Comparison of ENCODE assay signal across 8 mouse cellular contexts in the genomic region with DNA sequence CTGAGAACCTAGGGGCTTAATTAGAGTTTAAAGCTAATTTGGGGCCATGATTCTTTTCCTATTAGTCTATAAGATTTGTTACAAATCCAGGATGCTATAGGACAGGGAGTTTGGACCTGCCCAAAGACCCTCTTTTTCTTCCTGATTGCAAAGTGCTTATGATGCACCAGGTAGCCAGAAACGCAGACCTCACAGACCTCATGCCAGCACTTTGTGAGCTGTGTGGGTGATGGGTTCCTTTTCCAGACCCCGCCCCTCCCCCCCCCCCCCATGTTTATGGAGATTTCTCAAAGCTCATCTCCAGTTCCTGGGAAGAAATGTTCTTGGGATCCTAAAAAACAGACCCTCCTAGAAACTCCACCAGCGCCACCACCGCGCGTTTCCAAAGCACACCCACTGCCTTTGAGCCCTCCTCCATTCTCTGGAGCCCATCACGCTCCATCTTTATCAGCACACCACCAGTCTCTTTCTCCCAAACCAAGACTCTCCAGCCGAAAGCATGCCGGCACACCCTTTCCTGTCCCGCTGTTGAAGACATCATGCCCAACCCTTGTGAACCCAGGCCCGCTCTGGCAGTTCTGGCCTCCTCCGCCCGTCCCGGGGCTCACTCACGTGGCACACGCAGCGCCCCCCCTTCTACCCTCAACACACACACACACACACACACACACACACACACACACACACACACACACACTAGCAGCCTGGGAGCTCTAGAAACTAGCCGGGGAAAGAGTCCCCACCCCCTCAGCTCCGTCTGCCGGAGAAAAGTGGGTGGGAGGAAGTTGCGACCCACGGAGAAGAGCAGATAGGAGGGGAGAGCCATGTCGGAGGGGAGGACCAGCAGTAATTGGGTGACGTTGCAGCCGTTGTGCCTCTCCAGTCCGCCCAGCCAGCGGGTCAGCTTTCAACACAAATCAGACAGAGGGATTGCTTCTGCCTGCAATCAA. TPM values are rescaled to one million over a fixed set of nuclear protein-coding genes. Genes with fewer than 3 reads are reported as not detected.
DNase-seq lines count a peak whose midpoint lies in the region; ATAC-seq and TF ChIP-seq lines count a peak whose summit lies in the region.

No protein-coding gene starts in this region.

- H3K4me1 ChIP-seq in lung, embryonic 14.5 days (ENCODE audit: insufficient read depth), result no peaks in the 10 kb centered on the region
- H3K4me1 ChIP-seq in olfactory bulb, adult 2 months (ENCODE audit: control insufficient read depth, insufficient read depth, low read length), result peaks cover 7% of the 10 kb centered on the region; the same call in 1 of the 2 replicates

- no peaks in the 10 kb centered on the region for H3K36me3 ChIP-seq in lung, embryonic 14.5 days (ENCODE audit: insufficient read depth)

- H3K4me3 ChIP-seq in lung, embryonic 14.5 days (ENCODE audit: low read depth, low read length), result peak overlapping the region; percentile 46
- H3K4me3 ChIP-seq in olfactory bulb, adult 2 months (ENCODE audit: insufficient read depth, low read depth, low read length), result peak overlapping the region; percentile 65

- peak overlapping the region; percentile 46 for H3K9ac ChIP-seq in lung, embryonic 14.5 days

- no peaks in the 10 kb centered on the region for H3K9me3 ChIP-seq in lung, embryonic 14.5 days (ENCODE audit: low read depth, low read length)

- peak; percentile 39 for DNase-seq in NIH3T3 (ENCODE audit: low read depth)
- peak; percentile 61 for DNase-seq in cerebellum, adult 9-11 months
- peak; percentile 74 for DNase-seq in heart, postnatal 4 days
- DNase-seq in layer of hippocampus, adult 8-10 months (ENCODE audit: low spot score in 2 of 2), result peak; percentile 68 to 70
- DNase-seq in lung, embryonic 14.5 days, result peak; percentile 84
- peak; percentile 8 to 12 for DNase-seq in thymus, postnatal 10 days (ENCODE audit: low spot score in 2 of 2)

- WGBS in lung, embryonic 14.5 days, result under 1% methylated on average over 26 of the region's 27 CpGs
- WGBS in olfactory bulb, adult 2 months, result under 1% methylated on average over 27 of the region's 27 CpGs

- TF ChIP-seq POLR2A in olfactory bulb, adult 2 months (IDR thresholded peaks at IDR 0.05; ENCODE audit: insufficient read depth, low read depth, low read length), result 0 out of 2 replicates have a peak, but pooled peaks have one; percentile 23

- peak; percentile 82 for ATAC-seq in frontal cortex, adult (ENCODE audit: low TSS enrichment)
- ATAC-seq in lung, embryonic 14.5 days (ENCODE audit: insufficient read depth), result peak; percentile 94

- H3K27me3 ChIP-seq in lung, embryonic 14.5 days (ENCODE audit: insufficient read depth, low read length), result no peaks in the 10 kb centered on the region

- peak overlapping the region; percentile 65 for H3K4me2 ChIP-seq in lung, embryonic 14.5 days

- peak overlapping the region; percentile 80 for H3K27ac ChIP-seq in lung, embryonic 14.5 days (ENCODE audit: low read depth)
- H3K27ac ChIP-seq in olfactory bulb, adult 2 months (ENCODE audit: insufficient read depth, low read depth, low read length), result peak overlapping the region; percentile 91

- 0 out of 2 replicates have a peak, but pooled peaks have one; percentile 2 for TF ChIP-seq CTCF in lung, embryonic 14.5 days (IDR thresholded peaks at IDR 0.05; ENCODE audit: low read depth)
- no peak for TF ChIP-seq CTCF in olfactory bulb, adult 2 months (IDR thresholded peaks at IDR 0.05; ENCODE audit: insufficient read depth, low read depth, low read length)

RNA-seq across cellular contexts. Expression of gene Mef2c, which starts 14.1 kb away (rescaled TPM):
- 100 to 1,000 TPM; 108 to 116 TPM for total RNA-seq in heart, postnatal 4 days (2021)
- 100 to 1,000 TPM; 136 to 161 (median 142) TPM for total RNA-seq in layer of hippocampus, adult 8-10 months (2022)
- 55.9 and 59.9 TPM in 2 replicates for polyA plus RNA-seq in lung, embryonic 14.5 days (2014; fragmentation: Nextera tagmentation; extraction: Ambion mirVana)
- polyA plus RNA-seq in olfactory bulb, adult 2 months (2012; ENCODE audit: insufficient read depth, insufficient read length, low replicate concordance, missing spikeins), result 320 and 512 TPM in 2 replicates

Comparison
In these comparisons a context has a peak if more than half of its experiments do, and no peak if none do; other contexts are left out.
1. Peak in every context shown above with its lines: DNase-seq, ATAC-seq, H3K4me3 ChIP-seq and H3K27ac ChIP-seq.
2. DNase-seq: peak in every context shown above with its lines; median percentile 84 in lung, embryonic 14.5 days; 74 in heart, postnatal 4 days; 69 in layer of hippocampus, adult 8-10 months; 61 in cerebellum, adult 9-11 months; 39 in NIH3T3; 10 in thymus, postnatal 10 days.